Mouse (Mus musculus): ENCODE measurements around the gene Rpap3. TPM values are rescaled to one million over a fixed set of nuclear protein-coding genes. Genes with fewer than 3 reads are reported as not detected.

Rpap3 gene
- polyA plus RNA-seq, 1 experiment: 11.7 TPM

- Histone ChIP-seq H3K79me2 (ENCODE audit: control insufficient read depth, insufficient read depth) (no peaks in the 10 kb centered on the region), H3ac (ENCODE audit: control insufficient read depth, insufficient read length) (no peak overlapping the region), H3K27me3 (ENCODE audit: control insufficient read depth, insufficient read depth, insufficient read length) (peaks cover 36% of the 10 kb centered on the region), H3K36me3 (ENCODE audit: control insufficient read depth, insufficient read depth) (no peaks in the 10 kb centered on the region), H3K4me2 (ENCODE audit: low read depth) (no peak overlapping the region), H3K4me3 (no peak overlapping the region)
- TF ChIP-seq REST (IDR thresholded peaks at IDR 0.05; ENCODE audit: insufficient read depth, insufficient read length) (no peak), USF1 (IDR thresholded peaks at IDR 0.05; ENCODE audit: low read depth) (no peak), E2F4 (IDR thresholded peaks at IDR 0.05; ENCODE audit: insufficient read depth) (no peak), POLR2AphosphoS2 (IDR thresholded peaks at IDR 0.05; ENCODE audit: insufficient read length, low read depth) (no peak), MAX (IDR thresholded peaks at IDR 0.05; ENCODE audit: low read depth) (no peak), SRF (IDR thresholded peaks at IDR 0.05; ENCODE audit: control insufficient read depth, insufficient read length, low read depth) (no peak), MYOG (IDR thresholded peaks at IDR 0.05; ENCODE audit: control insufficient read depth in 1 of 3, insufficient read depth in 1 of 3, insufficient read length in 2 of 3, low read depth in 2 of 3) (no peak), MYOD1 (IDR thresholded peaks at IDR 0.05; ENCODE audit: control insufficient read depth in 1 of 3, insufficient read length in 2 of 3, low read depth in 2 of 3) (no peak), TCF3 (IDR thresholded peaks at IDR 0.05; ENCODE audit: insufficient read length, low read depth) (no peak), POLR2A (IDR thresholded peaks at IDR 0.05; ENCODE audit: insufficient read length, low read depth) (no peak), TCF12 (IDR thresholded peaks at IDR 0.05; ENCODE audit: insufficient read depth, poor library complexity, severe bottlenecking) (no peak), CEBPB (IDR thresholded peaks at IDR 0.05; ENCODE audit: insufficient read depth, poor library complexity, severe bottlenecking) (no peak)
Observed at GRCm38 (mm10) chr15:97748964-97749363, 43.3 kb upstream of the Rpap3 start.

GRCm38 (mm10) chr15:97748309-97748708, 42.7 kb upstream of the Rpap3 start:
- Histone ChIP-seq H3ac (ENCODE audit: control insufficient read depth, insufficient read length) (no peak overlapping the region), H3K36me3 (ENCODE audit: control insufficient read depth, insufficient read depth) (no peaks in the 10 kb centered on the region), H3K27me3 (ENCODE audit: control insufficient read depth, insufficient read depth, insufficient read length) (peaks cover 37% of the 10 kb centered on the region), H3K4me3 (no peak overlapping the region), H3K79me2 (ENCODE audit: control insufficient read depth, insufficient read depth) (no peaks in the 10 kb centered on the region), H3K4me2 (ENCODE audit: low read depth) (no peak overlapping the region)
- no peak for TF ChIP-seq USF1 (IDR thresholded peaks at IDR 0.05; ENCODE audit: low read depth)
- no peak for TF ChIP-seq TCF12 (IDR thresholded peaks at IDR 0.05; ENCODE audit: insufficient read depth, poor library complexity, severe bottlenecking)
- no peak for TF ChIP-seq SRF (IDR thresholded peaks at IDR 0.05; ENCODE audit: control insufficient read depth, insufficient read length, low read depth)
- no peak for TF ChIP-seq TCF3 (IDR thresholded peaks at IDR 0.05; ENCODE audit: insufficient read length, low read depth)
- TF ChIP-seq POLR2AphosphoS2 (IDR thresholded peaks at IDR 0.05; ENCODE audit: insufficient read length, low read depth): no peak

GRCm38 (mm10) chr15:97747486-97747885, 41.9 kb upstream of the Rpap3 start:
- no peaks in the 10 kb centered on the region for H3K36me3 ChIP-seq (ENCODE audit: control insufficient read depth, insufficient read depth)
- no peak overlapping the region for H3K4me3 ChIP-seq
- peaks cover 37% of the 10 kb centered on the region for H3K27me3 ChIP-seq (ENCODE audit: control insufficient read depth, insufficient read depth, insufficient read length)
- TF ChIP-seq MYOD1 (IDR thresholded peaks at IDR 0.05; ENCODE audit: control insufficient read depth in 1 of 3, insufficient read length in 2 of 3, low read depth in 2 of 3) (no peak), CEBPB (IDR thresholded peaks at IDR 0.05; ENCODE audit: insufficient read depth, poor library complexity, severe bottlenecking) (no peak), USF1 (IDR thresholded peaks at IDR 0.05; ENCODE audit: low read depth) (no peak), SRF (IDR thresholded peaks at IDR 0.05; ENCODE audit: control insufficient read depth, insufficient read length, low read depth) (no peak)
- no peaks in the 10 kb centered on the region for H3K79me2 ChIP-seq (ENCODE audit: control insufficient read depth, insufficient read depth)
- H3ac ChIP-seq (ENCODE audit: control insufficient read depth, insufficient read length): no peak overlapping the region
- H3K4me2 ChIP-seq (ENCODE audit: low read depth): no peak overlapping the region

- no peak overlapping the region for H3K4me2 ChIP-seq (ENCODE audit: low read depth)
- H3K79me2 ChIP-seq (ENCODE audit: control insufficient read depth, insufficient read depth): no peaks in the 10 kb centered on the region
- H3ac ChIP-seq (ENCODE audit: control insufficient read depth, insufficient read length): no peak overlapping the region
- TF ChIP-seq MYOD1 (IDR thresholded peaks at IDR 0.05; ENCODE audit: control insufficient read depth in 1 of 3, insufficient read length in 2 of 3, low read depth in 2 of 3) (no peak), CEBPB (IDR thresholded peaks at IDR 0.05; ENCODE audit: insufficient read depth, poor library complexity, severe bottlenecking) (no peak), MAX (IDR thresholded peaks at IDR 0.05; ENCODE audit: low read depth) (no peak), E2F4 (IDR thresholded peaks at IDR 0.05; ENCODE audit: insufficient read depth) (no peak), MYOG (IDR thresholded peaks at IDR 0.05; ENCODE audit: control insufficient read depth in 1 of 3, insufficient read depth in 1 of 3, insufficient read length in 2 of 3, low read depth in 2 of 3) (no peak), USF1 (IDR thresholded peaks at IDR 0.05; ENCODE audit: low read depth) (no peak), TCF12 (IDR thresholded peaks at IDR 0.05; ENCODE audit: insufficient read depth, poor library complexity, severe bottlenecking) (no peak), SRF (IDR thresholded peaks at IDR 0.05; ENCODE audit: control insufficient read depth, insufficient read length, low read depth) (no peak), POLR2AphosphoS2 (IDR thresholded peaks at IDR 0.05; ENCODE audit: insufficient read length, low read depth) (no peak), REST (IDR thresholded peaks at IDR 0.05; ENCODE audit: insufficient read depth, insufficient read length) (no peak)
- H3K4me3 ChIP-seq: no peak overlapping the region
- no peaks in the 10 kb centered on the region for H3K36me3 ChIP-seq (ENCODE audit: control insufficient read depth, insufficient read depth)
- peaks cover 37% of the 10 kb centered on the region for H3K27me3 ChIP-seq (ENCODE audit: control insufficient read depth, insufficient read depth, insufficient read length)
Observed at GRCm38 (mm10) chr15:97746748-97747147, 41.1 kb upstream of the Rpap3 start.

GRCm38 (mm10) chr15:97746278-97746677, 40.7 kb upstream of the Rpap3 start:
- TF ChIP-seq POLR2A (IDR thresholded peaks at IDR 0.05; ENCODE audit: insufficient read length, low read depth): no peak
- no peak for TF ChIP-seq USF1 (IDR thresholded peaks at IDR 0.05; ENCODE audit: low read depth)
- TF ChIP-seq TCF12 (IDR thresholded peaks at IDR 0.05; ENCODE audit: insufficient read depth, poor library complexity, severe bottlenecking): no peak
- no peak for TF ChIP-seq TCF3 (IDR thresholded peaks at IDR 0.05; ENCODE audit: insufficient read length, low read depth)
- TF ChIP-seq E2F4 (IDR thresholded peaks at IDR 0.05; ENCODE audit: insufficient read depth): no peak
- no peak for TF ChIP-seq SRF (IDR thresholded peaks at IDR 0.05; ENCODE audit: control insufficient read depth, insufficient read length, low read depth)
- no peak for TF ChIP-seq MYOG (IDR thresholded peaks at IDR 0.05; ENCODE audit: control insufficient read depth in 1 of 3, insufficient read depth in 1 of 3, insufficient read length in 2 of 3, low read depth in 2 of 3)
- no peak for TF ChIP-seq MYOD1 (IDR thresholded peaks at IDR 0.05; ENCODE audit: control insufficient read depth in 1 of 3, insufficient read length in 2 of 3, low read depth in 2 of 3)
- no peak for TF ChIP-seq MAX (IDR thresholded peaks at IDR 0.05; ENCODE audit: low read depth)
- TF ChIP-seq CEBPB (IDR thresholded peaks at IDR 0.05; ENCODE audit: insufficient read depth, poor library complexity, severe bottlenecking): no peak
- TF ChIP-seq REST (IDR thresholded peaks at IDR 0.05; ENCODE audit: insufficient read depth, insufficient read length): no peak
- TF ChIP-seq POLR2AphosphoS2 (IDR thresholded peaks at IDR 0.05; ENCODE audit: insufficient read length, low read depth): no peak
- H3K36me3 ChIP-seq (ENCODE audit: control insufficient read depth, insufficient read depth): no peaks in the 10 kb centered on the region

More at GRCm38 (mm10) chr15:97746278-97746677, 40.7 kb upstream of the Rpap3 start:
- Histone ChIP-seq H3K27me3 (ENCODE audit: control insufficient read depth, insufficient read depth, insufficient read length) (peaks cover 41% of the 10 kb centered on the region), H3K4me3 (no peak overlapping the region), H3ac (ENCODE audit: control insufficient read depth, insufficient read length) (no peak overlapping the region), H3K4me2 (ENCODE audit: low read depth) (no peak overlapping the region), H3K79me2 (ENCODE audit: control insufficient read depth, insufficient read depth) (no peaks in the 10 kb centered on the region)

All from myocyte (in vitro differentiated cells).